Mouse (Mus musculus): ENCODE measurements around the gene Mapt. TPM values are rescaled to one million over a fixed set of nuclear protein-coding genes. Genes with fewer than 3 reads are reported as not detected.

Mapt gene
- polyA plus RNA-seq, 1 experiment from 2014 or later = 711 TPM

- Histone ChIP-seq H3K27ac (no peak overlapping the region), H3K36me3 (peaks cover 9% of the 10 kb centered on the region; the same call in 1 of the 2 replicates), H3K4me2 (no peak overlapping the region), H3K9me3 (no peaks in the 10 kb centered on the region), H3K4me3 (no peak overlapping the region), H3K27me3 (no peaks in the 10 kb centered on the region), H3K9ac (no peak overlapping the region), H3K4me1 (replicated peaks) (no peaks in the 10 kb centered on the region)
- ATAC-seq (ENCODE audit: low FRiP score) = no peak
- 92% methylated on average over 3 of the region's 3 CpGs for WGBS
Observed at GRCm38 (mm10) chr11:104376291-104376690, 145.1 kb downstream of the Mapt start.

- no peak overlapping the region for H3K9ac ChIP-seq
- no peak for ATAC-seq (ENCODE audit: low FRiP score)
- H3K27ac ChIP-seq = no peak overlapping the region
- no peak overlapping the region for H3K4me3 ChIP-seq
- H3K4me2 ChIP-seq = no peak overlapping the region
- H3K9me3 ChIP-seq = no peaks in the 10 kb centered on the region
- H3K27me3 ChIP-seq = no peaks in the 10 kb centered on the region
- H3K36me3 ChIP-seq = no peaks in the 10 kb centered on the region
- 78% methylated on average over 1 of the region's 1 CpGs for WGBS
- H3K4me1 ChIP-seq (replicated peaks) = 0 out of 2 replicates have a peak, but pooled peaks cover 5% of the 10 kb centered on the region
Observed at GRCm38 (mm10) chr11:104379635-104380034, 148.4 kb downstream of the Mapt start.

Small RNA genes within 50 kb of the gene (microRNA-seq; reads per million reads assigned to microRNA genes)
- gene Gm47310 = not detected

Other genes starting within 250 kb of the Mapt start
- gene Crhr1, start 98.5 kb upstream of the Mapt start, polyA plus RNA-seq (2015; fragmentation: Nextera tagmentation; extraction: Ambion mirVana) = 4.9 and 5.3 TPM in 2 replicates
- gene Sppl2c, start 45.1 kb upstream of the Mapt start, polyA plus RNA-seq (2015; fragmentation: Nextera tagmentation; extraction: Ambion mirVana) = not detected in 2 replicates
- gene Kansl1, start 237.5 kb downstream of the Mapt start, polyA plus RNA-seq (2015; fragmentation: Nextera tagmentation; extraction: Ambion mirVana) = 27.9 and 29.8 TPM in 2 replicates

All from hindbrain, embryonic 13.5 days (tissue).